Mouse (Mus musculus): ENCODE results near the gene Tmtc3.
"Not testable (repeated sequence)": the region's sequence is repeated elsewhere in the genome, so short reads cannot be mapped to it uniquely, and the experiment has no call there.

The Tmtc3 gene

DNA sequence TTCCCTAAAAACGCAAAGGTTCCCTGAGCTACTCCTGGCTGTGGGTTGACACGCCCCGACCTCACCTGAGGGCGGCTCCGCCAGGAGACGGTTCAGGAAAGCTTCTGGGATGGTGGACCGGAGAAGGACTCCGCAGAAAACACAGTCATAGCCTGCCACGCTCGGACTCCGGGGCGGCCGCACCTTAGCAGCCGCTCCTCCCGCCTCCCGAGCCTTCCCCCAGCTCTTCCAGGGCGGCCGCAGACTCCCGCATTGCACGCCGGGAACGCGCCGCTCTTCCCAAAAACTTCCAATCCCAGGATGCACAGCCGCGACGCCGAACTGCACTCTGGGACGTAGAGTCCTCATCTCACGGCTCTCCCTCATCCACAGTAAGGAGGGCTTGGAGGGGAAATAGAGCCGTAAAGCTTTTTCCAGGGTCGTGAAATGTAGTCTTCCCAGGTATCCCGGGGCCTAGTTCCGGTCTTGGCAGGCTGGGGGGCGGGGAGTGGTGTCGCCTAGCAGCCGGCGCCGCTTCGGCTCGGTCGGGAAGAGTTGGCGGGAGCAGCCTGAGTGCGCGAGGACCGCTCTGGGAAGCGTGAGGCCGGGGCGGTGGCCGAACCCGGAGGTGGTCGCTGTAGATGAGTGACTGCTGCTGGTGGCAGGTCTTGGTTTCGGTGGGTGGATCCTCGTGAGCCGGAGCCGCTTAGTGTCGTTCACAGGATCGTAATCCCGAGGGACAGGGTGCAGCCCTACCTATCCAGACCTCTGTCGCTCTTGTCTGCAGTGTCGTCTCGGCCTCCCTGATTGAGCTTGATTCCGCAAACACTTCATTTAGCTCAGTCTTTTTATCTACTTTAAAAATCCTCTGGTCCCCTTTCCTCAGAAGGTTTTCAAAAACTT is at the start of gene Tmtc3, which contains the start of gene Cep290:
TSS of gene Tmtc3 (minus strand) at position 254 of the 882 bp plus-strand sequence.
TSS of gene Cep290 (plus strand) at position 462 of the 882 bp plus-strand sequence.
- DNase-seq: peak; percentile 92 to 93

DNA sequence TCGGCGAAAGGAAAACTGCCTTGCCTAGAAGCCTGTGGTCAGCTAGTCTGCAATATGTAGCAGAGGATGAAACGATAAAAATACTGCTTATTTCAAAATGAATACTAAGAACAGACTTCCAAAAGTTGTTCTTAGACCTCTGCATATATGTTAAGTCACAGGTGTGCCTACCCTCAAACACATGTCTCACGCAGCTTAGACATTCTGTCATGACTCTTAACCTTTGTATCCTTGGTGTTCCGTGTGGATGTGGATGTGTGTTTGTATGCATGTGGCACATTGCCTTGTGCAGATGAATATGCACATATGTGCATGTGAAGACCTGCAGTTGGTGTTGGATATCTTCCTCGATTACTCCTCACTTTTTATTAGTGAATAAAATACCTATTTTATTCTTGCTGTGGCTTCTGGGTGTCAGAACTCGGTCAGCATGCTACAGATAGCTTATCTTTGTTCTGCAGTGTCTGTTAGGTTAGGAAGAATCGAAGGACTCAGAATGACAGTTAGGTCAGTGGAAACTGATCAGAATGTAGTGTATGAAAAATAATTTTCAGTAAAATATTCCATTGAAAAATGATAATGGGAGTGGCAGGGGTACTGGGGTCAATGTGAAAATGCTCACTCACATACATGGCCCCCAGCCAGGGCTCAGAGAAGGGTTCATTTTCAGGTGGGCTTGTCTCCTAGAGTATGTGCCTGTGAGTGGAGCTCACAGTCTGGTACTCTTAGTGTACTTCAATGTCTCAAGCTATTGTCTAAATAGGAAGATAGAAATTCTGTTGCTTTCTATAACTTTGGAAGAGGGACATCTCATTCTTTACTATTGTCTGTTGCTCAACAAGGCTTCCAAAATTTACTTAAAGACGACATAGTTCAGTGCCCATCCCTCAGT is 37.6 kb upstream of the Tmtc3 start:
- no peak for DNase-seq

GRCm38 (mm10) chr10:100522330-100522729 is 35.2 kb upstream of the Tmtc3 start:
- no peak for DNase-seq

DNA sequence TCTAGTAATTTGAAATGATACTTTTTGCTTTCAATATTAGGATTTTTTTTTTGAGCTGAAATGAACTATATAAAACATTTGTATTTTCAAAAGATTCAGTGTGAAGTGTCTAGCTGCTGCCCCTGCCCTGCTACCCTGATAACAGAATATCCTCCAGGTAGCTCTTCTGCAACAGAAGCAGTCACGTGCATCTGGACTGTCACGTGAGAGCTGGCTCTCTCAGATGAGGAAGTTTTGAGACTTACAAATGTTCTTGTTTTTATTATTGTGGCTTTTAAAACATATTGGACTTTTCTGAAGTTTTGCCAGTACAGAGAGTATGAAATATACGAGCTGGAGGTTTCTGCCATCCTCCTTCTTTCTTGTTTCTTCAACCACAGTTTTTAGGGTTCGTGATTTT is 34.5 kb upstream of the Tmtc3 start:
- DNase-seq: no peak

DNA sequence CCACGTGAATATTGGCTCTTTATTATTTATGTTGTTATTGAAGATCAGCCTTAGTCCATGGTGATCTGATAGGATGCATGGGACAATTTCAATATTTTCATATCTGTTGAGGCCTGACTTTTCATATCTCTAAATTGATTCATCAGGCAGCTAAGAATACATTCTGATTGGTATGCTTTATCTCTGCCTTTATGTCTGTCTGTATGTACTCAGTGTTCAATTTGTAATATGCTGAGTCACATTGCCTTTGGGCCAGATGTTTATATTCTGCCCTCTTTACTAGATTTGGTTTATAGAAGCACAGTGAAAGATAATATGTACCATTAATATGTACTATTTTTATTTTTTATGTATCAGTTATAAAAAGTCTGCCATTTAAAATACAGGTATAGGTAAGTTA is 21.0 kb upstream of the Tmtc3 start:
- DNase-seq: no peak

DNA sequence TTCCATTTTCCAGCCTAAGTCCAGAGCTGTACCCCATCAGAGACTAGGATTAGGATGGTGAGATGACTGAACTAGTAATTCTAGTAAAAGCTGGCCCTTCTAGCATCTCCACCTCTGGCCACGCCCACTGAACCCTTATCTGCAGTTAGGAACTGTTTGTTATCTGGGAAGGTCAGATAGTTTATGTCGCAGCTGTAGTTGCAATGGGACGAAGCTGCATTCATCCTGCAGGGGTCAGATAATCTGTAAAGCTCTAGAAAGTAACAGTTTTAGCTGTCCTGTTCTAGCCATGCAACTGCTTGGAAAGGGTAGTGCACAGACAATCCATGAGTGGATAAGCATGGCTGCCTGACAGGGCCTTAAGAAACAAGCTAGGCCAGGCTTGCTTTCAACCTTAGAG is 11.2 kb upstream of the Tmtc3 start:
- no peak for DNase-seq

DNA sequence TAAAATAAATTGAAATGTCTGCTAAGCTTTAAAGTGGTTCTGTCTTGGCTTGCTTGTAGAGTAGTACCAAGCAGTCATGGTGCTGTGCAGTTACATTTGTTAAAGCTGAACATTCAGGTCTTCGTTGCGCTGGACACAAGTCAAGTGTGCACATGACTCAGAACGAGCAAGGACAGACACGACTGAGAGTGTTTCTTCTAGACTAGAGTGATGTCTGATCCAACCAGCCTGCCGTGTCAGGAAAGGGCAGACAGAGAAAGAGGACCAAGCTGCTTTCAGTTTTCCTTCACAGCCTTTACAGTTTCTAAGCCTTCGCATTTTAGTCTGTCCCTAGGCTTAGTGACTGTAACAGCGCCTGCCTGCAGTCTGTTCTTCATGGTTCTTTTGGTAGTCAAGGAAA is 4.8 kb upstream of the Tmtc3 start:
- no peak for DNase-seq

DNA sequence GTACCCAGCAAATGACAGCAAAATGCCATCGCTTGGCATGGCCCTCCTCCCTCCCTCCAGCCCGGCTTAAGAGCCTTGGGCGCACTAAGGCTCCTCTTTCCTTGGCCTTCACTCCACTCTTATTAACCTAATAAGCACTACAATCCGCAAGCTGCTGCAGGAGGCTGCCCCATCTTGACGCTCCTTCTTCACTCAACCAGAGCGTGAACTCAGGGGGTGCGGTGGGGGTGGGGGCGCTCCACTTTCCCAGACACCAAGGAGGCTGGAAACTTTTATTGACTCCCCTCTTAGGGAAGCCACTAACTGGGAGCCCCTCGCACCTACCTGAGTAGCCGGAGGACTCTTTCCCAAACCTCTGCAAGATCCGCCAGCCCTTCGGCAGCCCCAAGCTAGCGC is 451 bp downstream of the Tmtc3 start:
- DNase-seq: no peak

DNA sequence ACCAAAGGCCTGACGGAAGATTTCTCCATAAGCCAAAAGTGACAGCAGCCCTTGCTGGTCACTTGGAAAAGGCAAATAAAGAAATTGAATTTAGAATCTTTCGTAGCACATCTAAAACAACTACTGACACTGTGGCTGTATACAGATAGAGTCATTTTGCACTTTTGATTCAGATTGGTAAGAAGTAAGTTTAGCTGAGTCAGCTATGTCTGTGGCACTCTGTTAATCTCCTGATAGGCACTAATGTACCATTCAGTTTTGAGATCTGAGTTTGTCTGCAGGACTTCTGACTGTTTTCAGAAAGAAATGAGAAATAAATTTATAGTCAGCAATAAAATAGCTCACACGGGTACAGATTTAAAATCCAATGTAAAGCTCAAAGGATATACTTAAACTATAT is 7.6 kb downstream of the Tmtc3 start:
- no peak for DNase-seq

DNA sequence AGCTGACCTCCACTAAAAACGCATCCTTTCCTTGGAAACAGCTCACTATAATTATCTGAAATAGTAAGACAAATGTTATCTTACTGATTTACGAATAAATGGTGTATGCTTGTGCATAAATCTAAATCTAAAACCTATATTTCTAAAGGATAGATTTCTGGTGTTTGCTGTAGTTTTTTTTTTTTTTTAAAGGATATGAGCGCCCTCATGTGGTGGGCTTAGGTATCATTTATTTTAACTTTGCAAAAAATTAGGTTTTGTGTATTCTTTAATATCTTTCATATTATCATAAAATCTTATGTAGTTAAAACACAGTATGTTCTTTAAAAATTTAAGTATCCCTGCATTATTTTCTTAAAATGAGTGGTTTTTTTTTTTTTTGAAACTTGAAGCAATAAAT is 12.1 kb downstream of the Tmtc3 start:
- no peak for DNase-seq

DNA sequence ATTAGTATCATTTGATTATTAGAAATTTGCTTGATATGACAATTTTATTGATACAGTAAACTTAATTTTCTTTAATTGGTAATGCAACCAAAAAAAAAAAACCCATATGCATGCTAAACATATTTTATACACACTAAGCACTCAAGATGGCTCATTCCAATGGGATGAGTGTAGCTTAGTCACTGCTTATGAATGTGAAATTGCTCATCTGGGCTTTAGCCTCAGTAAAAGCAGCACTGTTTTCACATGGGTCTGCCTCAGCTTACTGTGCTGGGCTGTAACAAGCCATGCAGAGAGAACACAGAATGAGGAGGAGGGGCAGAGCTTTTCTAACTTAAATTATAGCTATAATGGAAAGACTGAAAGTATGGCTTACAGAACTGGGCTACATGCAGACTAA is 26.6 kb downstream of the Tmtc3 start:
- no peak for DNase-seq

- DNase-seq: no peak
Measured at GRCm38 (mm10) chr10:100449394-100449793, 37.8 kb downstream of the Tmtc3 start.

DNA sequence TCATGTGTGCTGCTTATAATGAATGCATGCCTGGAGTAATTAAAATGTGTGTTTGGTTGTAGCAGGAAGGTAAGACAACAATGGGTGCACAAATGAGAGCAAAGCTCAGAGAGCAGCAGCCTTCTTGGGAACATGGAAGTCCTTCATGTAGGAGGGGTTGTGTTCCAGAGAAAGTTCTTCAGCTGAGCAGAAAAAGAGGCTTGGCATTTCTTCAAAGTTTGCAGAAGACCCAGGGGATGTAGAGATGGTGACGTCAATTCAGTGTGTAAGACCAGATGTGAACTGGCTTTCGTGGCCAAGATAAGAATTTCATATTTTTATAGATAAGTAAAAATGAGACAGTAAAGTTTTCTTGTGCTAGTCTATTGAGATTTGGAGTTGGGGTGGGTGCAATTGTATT is 59.6 kb downstream of the Tmtc3 start:
- no peak for DNase-seq

DNA sequence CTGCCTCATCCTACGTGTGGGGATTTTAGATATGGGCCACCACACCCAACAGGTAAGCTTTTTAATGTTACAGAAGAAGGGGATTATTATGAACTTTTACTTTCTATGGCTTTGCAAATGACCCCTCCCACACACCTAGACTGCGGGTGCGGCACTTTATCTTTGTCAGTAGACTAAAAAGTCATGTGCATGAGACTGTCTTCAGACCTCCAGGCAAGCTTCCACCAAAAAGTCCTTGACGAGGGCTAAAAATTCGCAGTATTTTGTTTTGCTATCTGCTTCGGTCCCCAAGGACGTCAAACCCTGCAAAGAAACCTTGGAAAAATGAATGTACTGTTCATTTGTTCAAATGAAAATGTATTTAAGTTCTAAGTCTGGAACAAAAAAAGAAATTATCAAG is 71.6 kb downstream of the Tmtc3 start:
- no peak for DNase-seq

DNA sequence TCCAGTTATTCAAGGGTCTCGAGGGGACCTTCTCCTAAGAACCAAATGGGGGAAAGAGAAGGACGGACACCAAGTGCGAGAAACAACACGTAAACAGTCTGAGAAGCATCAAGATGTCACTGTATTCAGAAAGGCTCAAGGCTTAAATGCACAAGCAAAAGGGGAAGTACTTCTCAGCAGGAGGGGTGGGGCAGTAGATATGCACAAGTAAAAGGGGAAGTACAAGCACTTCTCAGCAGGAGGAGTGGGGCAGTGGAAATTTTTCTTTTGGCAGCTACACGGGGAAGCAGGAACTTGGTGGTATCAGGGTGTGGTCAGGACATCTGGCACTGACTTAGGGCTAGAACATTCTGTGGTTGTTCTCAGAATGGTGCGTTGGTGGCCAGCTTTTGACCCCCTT is 84.8 kb downstream of the Tmtc3 start:
- not testable (repeated sequence) for DNase-seq
